In genomic region chr16:44968113-44968512, GRCm38 (mm10) we compare ENCODE assay signal across 17 mouse cellular contexts. TPM values are rescaled to one million over a fixed set of nuclear protein-coding genes. Genes with fewer than 3 reads are reported as not detected.
"Had no signal": no experiment of that assay in that cellular context is flagged by ENCODE, and none has a peak within 500 bp of the region (broad histone marks: within the 10 kb centered on the region; RNA-seq: fewer than 3 reads in every experiment).

No protein-coding gene starts in this region.

- H3K27me3 ChIP-seq: limb, embryonic 12.5 days; liver, embryonic 15.5 days; midbrain, embryonic 13.5 days; neural tube, embryonic 15.5 days had no signal

- H3K4me3 ChIP-seq: layer of hippocampus, adult 2 months; limb, embryonic 12.5 days; liver, embryonic 15.5 days; midbrain, embryonic 13.5 days; myocyte; neural tube, embryonic 15.5 days had no signal

- H3K9ac ChIP-seq: limb, embryonic 12.5 days; liver, embryonic 15.5 days; midbrain, embryonic 13.5 days; neural tube, embryonic 15.5 days had no signal

- H3K4me2 ChIP-seq: limb, embryonic 12.5 days; liver, embryonic 15.5 days; midbrain, embryonic 13.5 days; neural tube, embryonic 15.5 days had no signal

- ATAC-seq: lung, postnatal 0 days; midbrain, embryonic 13.5 days had no signal

- H3K36me3 ChIP-seq: limb, embryonic 12.5 days; liver, embryonic 15.5 days; midbrain, embryonic 13.5 days; neural tube, embryonic 15.5 days had no signal

- H3K4me1 ChIP-seq: midbrain, embryonic 13.5 days; neural tube, embryonic 15.5 days had no signal

- H3K9me3 ChIP-seq: limb, embryonic 12.5 days; liver, embryonic 15.5 days; midbrain, embryonic 13.5 days; neural tube, embryonic 15.5 days had no signal

- H3K27ac ChIP-seq: layer of hippocampus, adult 2 months; limb, embryonic 12.5 days; liver, embryonic 15.5 days; midbrain, embryonic 13.5 days; neural tube, embryonic 15.5 days; stomach, postnatal 0 days had no signal

- DNase-seq: kidney, postnatal 10 days; kidney, postnatal 4 days; liver; lung, adult 2 months; lung, postnatal 36 days; right cerebral cortex, adult 18-20 months; thymus, adult 18-20 months; thymus, postnatal 25 days had no signal

RNA-seq across cellular contexts. Expression of gene Cd200r3, which starts 24.6 kb away (rescaled TPM):
- polyA plus RNA-seq: limb, embryonic 12.5 days; midbrain, embryonic 13.5 days; myocyte; neural tube, embryonic 11.5 days had no signal
